ENCODE assay signal across 10 mouse cellular contexts in the genomic region with DNA sequence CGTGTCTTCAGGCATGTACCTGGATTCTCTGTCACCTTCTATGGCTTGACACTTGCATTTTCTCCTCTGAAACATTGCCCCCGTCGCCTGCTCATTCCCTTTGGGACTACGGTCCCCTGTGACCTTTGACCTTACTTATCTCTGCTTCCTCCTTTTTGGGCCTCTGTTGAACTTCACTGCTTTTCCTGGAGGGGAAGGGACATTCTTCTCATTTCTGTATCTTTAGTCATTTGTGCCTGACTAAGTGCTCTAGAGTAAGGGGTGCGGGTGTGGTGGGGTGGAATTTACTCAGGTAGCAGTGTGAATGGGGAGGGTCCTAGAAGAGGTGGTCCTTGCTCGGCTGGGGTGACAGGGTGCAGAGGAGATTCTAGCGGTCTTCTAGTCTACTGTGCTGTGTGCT. TPM values are rescaled to one million over a fixed set of nuclear protein-coding genes. Genes with fewer than 3 reads are reported as not detected.
DNase-seq lines count a peak whose midpoint lies in the region; ATAC-seq and TF ChIP-seq lines count a peak whose summit lies in the region.
"Had no signal": no experiment of that assay in that cellular context is flagged by ENCODE, and none has a peak within 500 bp of the region (broad histone marks: within the 10 kb centered on the region; RNA-seq: fewer than 3 reads in every experiment).

No protein-coding gene starts in this region.

- peaks cover 45 to 74% of the 10 kb centered on the region in 2 experiments for H3K4me1 ChIP-seq in heart, embryonic 14.5 days (ENCODE audit: control insufficient read depth in 2 of 2, insufficient read depth in 2 of 2, low read length in 2 of 2)
- peaks cover 31% of the 10 kb centered on the region; the same call in 1 of the 2 replicates for H3K4me1 ChIP-seq in lung, postnatal 0 days (ENCODE audit: insufficient read depth, low read depth, low read length)
- H3K4me1 ChIP-seq in heart, embryonic 16.5 days (ENCODE audit: control insufficient read depth, insufficient read depth, low read length) = peaks cover 60% of the 10 kb centered on the region
- H3K4me1 ChIP-seq in small intestine, adult 2 months (ENCODE audit: control insufficient read depth, insufficient read depth, insufficient read length, low read length) = peaks cover 30% of the 10 kb centered on the region; the same call in 1 of the 2 replicates

- H3K9ac ChIP-seq in heart, embryonic 14.5 days (ENCODE audit: low read length) = peak overlapping the region; percentile 56
- no peak overlapping the region for H3K9ac ChIP-seq in lung, postnatal 0 days (replicated peaks; ENCODE audit: low read depth)
- peak overlapping the region; percentile 57 for H3K9ac ChIP-seq in heart, embryonic 16.5 days (ENCODE audit: low read length)
- H3K9ac ChIP-seq: neural tube, embryonic 12.5 days had no signal

- H3K4me2 ChIP-seq in heart, embryonic 14.5 days (ENCODE audit: low read length) = peak overlapping the region; percentile 35
- no peak overlapping the region for H3K4me2 ChIP-seq in lung, postnatal 0 days (replicated peaks; ENCODE audit: low read depth, low read length)
- H3K4me2 ChIP-seq in heart, embryonic 16.5 days (ENCODE audit: low read depth, low read length) = peak overlapping the region; percentile 45
- H3K4me2 ChIP-seq: neural tube, embryonic 12.5 days had no signal

- WGBS in heart, embryonic 14.5 days = 10% methylated on average over 7 of the region's 7 CpGs
- WGBS in lung, postnatal 0 days = 41% methylated on average over 7 of the region's 7 CpGs
- WGBS in heart, embryonic 16.5 days = 18% methylated on average over 7 of the region's 7 CpGs
- 40% methylated on average over 7 of the region's 7 CpGs for WGBS in small intestine, adult 2 months

- H3K36me3 ChIP-seq in heart, embryonic 14.5 days (ENCODE audit: control insufficient read depth, insufficient read depth, low read length) = no peaks in the 10 kb centered on the region
- no peaks in the 10 kb centered on the region for H3K36me3 ChIP-seq in lung, postnatal 0 days (ENCODE audit: insufficient read depth, low read length)
- H3K36me3 ChIP-seq in heart, embryonic 16.5 days (ENCODE audit: control insufficient read depth, insufficient read depth) = no peaks in the 10 kb centered on the region
- H3K36me3 ChIP-seq in small intestine, adult 2 months (ENCODE audit: control insufficient read depth, insufficient read depth, low read length) = no peaks in the 10 kb centered on the region
- H3K36me3 ChIP-seq: neural tube, embryonic 12.5 days had no signal

- intact Hi-C loops in heart, postnatal 14 days (cut with DNase I) = loop anchor here (5.0 kb wide), 1 partner anchor 37 kb away; no protein-coding TSS in a partner anchor

- TF ChIP-seq CTCF in lung, postnatal 0 days (IDR thresholded peaks at IDR 0.05) = no peak
- TF ChIP-seq CTCF in small intestine, adult 2 months (IDR thresholded peaks at IDR 0.05; ENCODE audit: extremely low read depth, insufficient read length, insufficient replicate concordance, low read depth, low read length) = no peak

- DNase-seq in heart, postnatal 14 days = no peak
- DNase-seq in lung, postnatal 0 days (ENCODE audit: low spot score) = peak; percentile 43
- DNase-seq in lung, postnatal 4 days = no peak
- no peak for DNase-seq in left cerebral cortex, adult 9 months (ENCODE audit: low spot score in 2 of 2)
- DNase-seq: spleen, adult 18-20 months had no signal

- no peak overlapping the region for H3K4me3 ChIP-seq in heart, embryonic 14.5 days (ENCODE audit: control insufficient read depth in 1 of 2, insufficient read depth in 1 of 2, low read depth in 1 of 2, low read length in 2 of 2)
- H3K4me3 ChIP-seq in lung, postnatal 0 days (ENCODE audit: low read depth, low read length) = no peak overlapping the region
- no peak overlapping the region for H3K4me3 ChIP-seq in heart, embryonic 16.5 days (ENCODE audit: low read length)
- no peak overlapping the region for H3K4me3 ChIP-seq in small intestine, adult 2 months (ENCODE audit: low read depth, low read length)
- H3K4me3 ChIP-seq: neural tube, embryonic 12.5 days had no signal

- H3K27me3 ChIP-seq in heart, embryonic 14.5 days (ENCODE audit: control insufficient read depth, insufficient read depth, low read length) = no peaks in the 10 kb centered on the region
- no peaks in the 10 kb centered on the region for H3K27me3 ChIP-seq in lung, postnatal 0 days (replicated peaks; ENCODE audit: insufficient read depth, low read length)
- no peaks in the 10 kb centered on the region for H3K27me3 ChIP-seq in heart, embryonic 16.5 days (ENCODE audit: control insufficient read depth, insufficient read depth, low read length)
- no peaks in the 10 kb centered on the region for H3K27me3 ChIP-seq in small intestine, adult 2 months (ENCODE audit: control insufficient read depth, insufficient read depth, low read length)
- H3K27me3 ChIP-seq: neural tube, embryonic 12.5 days had no signal

- H3K9me3 ChIP-seq in heart, embryonic 14.5 days (ENCODE audit: control insufficient read depth, low read length) = no peaks in the 10 kb centered on the region
- no peaks in the 10 kb centered on the region for H3K9me3 ChIP-seq in lung, postnatal 0 days (ENCODE audit: low read length)
- no peaks in the 10 kb centered on the region for H3K9me3 ChIP-seq in heart, embryonic 16.5 days (replicated peaks; ENCODE audit: control insufficient read depth, low read length)
- H3K9me3 ChIP-seq: neural tube, embryonic 12.5 days had no signal

- TF ChIP-seq POLR2A in small intestine, adult 2 months (IDR thresholded peaks at IDR 0.05; ENCODE audit: low read depth, low read length) = no peak

- TF ChIP-seq EP300 in lung, postnatal 0 days (IDR thresholded peaks at IDR 0.05) = peak; percentile 56

- ATAC-seq in heart, embryonic 14.5 days (ENCODE audit: insufficient number of reproducible peaks, insufficient read depth, low FRiP score, low read depth) = no peak
- ATAC-seq in lung, postnatal 0 days = peak; percentile 20; the same call in 1 of the 2 replicates
- ATAC-seq in heart, embryonic 16.5 days (replicated peaks; ENCODE audit: extremely low read depth, insufficient read depth, low FRiP score) = 0 out of 2 replicates have a peak, but pooled peaks have one; percentile 2

- H3K27ac ChIP-seq in heart, embryonic 14.5 days (replicated peaks in 1 of 2; ENCODE audit: control insufficient read depth in 1 of 2, insufficient read depth in 1 of 2, low read depth in 2 of 2, low read length in 2 of 2) = peak overlapping the region; percentile 76 to 87
- H3K27ac ChIP-seq in lung, postnatal 0 days (ENCODE audit: low read length) = peak overlapping the region; percentile 2; the same call in 1 of the 2 replicates
- peak overlapping the region; percentile 89 for H3K27ac ChIP-seq in heart, embryonic 16.5 days (ENCODE audit: low read length)
- H3K27ac ChIP-seq in small intestine, adult 2 months (ENCODE audit: insufficient read depth, low read depth, low read length) = 0 out of 2 replicates have a peak overlapping the region, but pooled peaks have one; percentile 8
- H3K27ac ChIP-seq: neural tube, embryonic 12.5 days had no signal

RNA-seq across cellular contexts. Expression of a gene that starts 40.7 kb away (rescaled TPM):
- polyA plus RNA-seq in heart, embryonic 14.5 days (2014; fragmentation: Nextera tagmentation; extraction: Ambion mirVana) = 46.6 and 53.0 TPM in 2 replicates
- total RNA-seq in heart, postnatal 14 days (2021) = 10 to 100 TPM; 46.8 to 47.5 TPM
- 36.8 and 42.7 TPM in 2 replicates for polyA plus RNA-seq in lung, postnatal 0 days (2015; fragmentation: Nextera tagmentation; extraction: Ambion mirVana)
- polyA plus RNA-seq in heart, embryonic 16.5 days (2015; fragmentation: Nextera tagmentation; extraction: Ambion mirVana) = 42.6 and 46.2 TPM in 2 replicates
- 14.2 and 23.6 TPM in 2 replicates for polyA plus RNA-seq in small intestine, adult 2 months (2012; rRNA removed)
- total RNA-seq: MEL had no signal

Comparison
In these comparisons a context has a peak if more than half of its experiments do, and no peak if none do; other contexts are left out.
1. H3K27ac ChIP-seq: peak in every context shown above with its lines; median percentile 89 in heart, embryonic 16.5 days; 82 in heart, embryonic 14.5 days; 8 in small intestine, adult 2 months; 2 in lung, postnatal 0 days.